ENCODE assay signal across 23 mouse cellular contexts in genomic region chr4:88314898-88315297, GRCm38 (mm10).
DNase-seq lines count a peak whose midpoint lies in the region; ATAC-seq and TF ChIP-seq lines count a peak whose summit lies in the region.
"Had no signal": no experiment of that assay in that cellular context is flagged by ENCODE, and none has a peak within 500 bp of the region (broad histone marks: within the 10 kb centered on the region; RNA-seq: fewer than 3 reads in every experiment).

No protein-coding gene starts in this region.

- no peaks in the 10 kb centered on the region for H3K9me3 ChIP-seq in ES-E14 (ENCODE audit: control insufficient read depth, insufficient read depth, low read depth, low read length)
- no peaks in the 10 kb centered on the region for H3K9me3 ChIP-seq in limb, embryonic 10.5 days (replicated peaks)
- H3K9me3 ChIP-seq: embryonic facial prominence, embryonic 12.5 days; embryonic facial prominence, embryonic 15.5 days; heart, embryonic 10.5 days; heart, embryonic 13.5 days; hindbrain, embryonic 12.5 days; hindbrain, embryonic 15.5 days had no signal

- no peak overlapping the region for H3K27ac ChIP-seq in ES-E14 (ENCODE audit: insufficient read depth, low read depth, low read length, poor library complexity, severe bottlenecking)
- no peak overlapping the region for H3K27ac ChIP-seq in limb, embryonic 10.5 days
- H3K27ac ChIP-seq: embryonic facial prominence, embryonic 12.5 days; embryonic facial prominence, embryonic 15.5 days; gastrocnemius, adult 2 months; heart, adult 2 months; heart, embryonic 10.5 days; heart, embryonic 13.5 days; hindbrain, embryonic 12.5 days; hindbrain, embryonic 15.5 days had no signal

- in situ Hi-C loops in ES-E14 (cut with MboI; ENCODE audit: low sequenced_read_pairs in 2 of 2, unreplicated experiment in 2 of 2) = no loop called here

- no peak overlapping the region for H3K4me3 ChIP-seq in ES-E14 (ENCODE audit: insufficient read depth in 1 of 2, low read depth in 1 of 2, low read length in 2 of 2, poor library complexity in 1 of 2, severe bottlenecking in 1 of 2)
- H3K4me3 ChIP-seq in limb, embryonic 10.5 days = no peak overlapping the region
- H3K4me3 ChIP-seq: embryonic facial prominence, embryonic 12.5 days; embryonic facial prominence, embryonic 15.5 days; gastrocnemius, adult 2 months; heart, adult 2 months; heart, embryonic 10.5 days; heart, embryonic 13.5 days; hindbrain, embryonic 12.5 days; hindbrain, embryonic 15.5 days had no signal

- peak; percentile 55 for DNase-seq in 416B (ENCODE audit: low read depth)
- no peak for DNase-seq in ES-E14 (ENCODE audit: low read depth, low spot score)
- DNase-seq in limb, embryonic 10.5 days (ENCODE audit: low spot score) = no peak
- DNase-seq in B cell, adult 2 months = no peak
- DNase-seq in layer of hippocampus, postnatal 36 days = no peak
- DNase-seq: adrenal gland, adult 2 months; adrenal gland, postnatal 14 days; cerebellum, adult 11-12 months; cerebellum, adult 8-10 months; cerebellum, postnatal 10 days; forebrain, postnatal 0 days; gastrocnemius, adult 2 months; gastrocnemius, postnatal 14 days; heart, adult 2 months had no signal

- H3K9ac ChIP-seq in ES-E14 (ENCODE audit: insufficient read depth, low read depth, low read length, poor library complexity, severe bottlenecking) = no peak overlapping the region
- H3K9ac ChIP-seq: embryonic facial prominence, embryonic 12.5 days; embryonic facial prominence, embryonic 15.5 days; forebrain, postnatal 0 days; heart, embryonic 13.5 days; hindbrain, embryonic 12.5 days; hindbrain, embryonic 15.5 days had no signal

- WGBS in limb, embryonic 10.5 days = 89% methylated on average over 3 of the region's 3 CpGs

- 0 out of 2 replicates have a peak, but pooled peaks have one; percentile 17 for ATAC-seq in granulocyte monocyte progenitor cell, adult 5-6 weeks (replicated peaks; ENCODE audit: poor library complexity, severe bottlenecking)
- ATAC-seq: forebrain, embryonic 14.5 days; forebrain, postnatal 0 days; intestine, postnatal 0 days had no signal

- H3K27me3 ChIP-seq in limb, embryonic 10.5 days (ENCODE audit: low read depth, poor library complexity, severe bottlenecking) = no peaks in the 10 kb centered on the region
- H3K27me3 ChIP-seq: embryonic facial prominence, embryonic 12.5 days; embryonic facial prominence, embryonic 15.5 days; heart, embryonic 13.5 days; hindbrain, embryonic 12.5 days; hindbrain, embryonic 15.5 days had no signal

- H3K36me3 ChIP-seq in ES-E14 (ENCODE audit: control insufficient read depth, insufficient read depth, low read length, poor library complexity, severe bottlenecking) = no peaks in the 10 kb centered on the region
- no peaks in the 10 kb centered on the region for H3K36me3 ChIP-seq in limb, embryonic 10.5 days
- H3K36me3 ChIP-seq: embryonic facial prominence, embryonic 12.5 days; embryonic facial prominence, embryonic 15.5 days; heart, embryonic 10.5 days; heart, embryonic 13.5 days; hindbrain, embryonic 12.5 days; hindbrain, embryonic 15.5 days had no signal

- no peaks in the 10 kb centered on the region for H3K4me1 ChIP-seq in ES-E14 (ENCODE audit: control insufficient read depth in 2 of 2, insufficient read depth in 2 of 2, low read length in 2 of 2, poor library complexity in 1 of 2)
- no peaks in the 10 kb centered on the region for H3K4me1 ChIP-seq in limb, embryonic 10.5 days
- H3K4me1 ChIP-seq: embryonic facial prominence, embryonic 12.5 days; embryonic facial prominence, embryonic 15.5 days; heart, embryonic 10.5 days; heart, embryonic 13.5 days; hindbrain, embryonic 12.5 days; hindbrain, embryonic 15.5 days had no signal

TF ChIP-seq in ES-E14, 5 proteins besides CTCF, POLR2A, EP300 and RAD21:
- TF ChIP-seq ZNF384 (IDR thresholded peaks at IDR 0.05; ENCODE audit: low read depth, low read length) (no peak), CHD2 (IDR thresholded peaks at IDR 0.05; ENCODE audit: low read depth, low read length) (no peak), ZC3H11A (IDR thresholded peaks at IDR 0.05; ENCODE audit: borderline replicate concordance, low read depth, low read length) (no peak), MAFK (IDR thresholded peaks at IDR 0.05; ENCODE audit: insufficient read depth, low read depth, low read length) (0 out of 2 replicates have a peak, but pooled peaks have one; percentile 24), HCFC1 (IDR thresholded peaks at IDR 0.05; ENCODE audit: borderline replicate concordance, insufficient read depth, low read length) (no peak)
TF ChIP-seq in ES-E14: peak in this region for 1.
